Mouse (Mus musculus): ENCODE results near the gene Arhgdig. TPM values are rescaled to one million over a fixed set of nuclear protein-coding genes. Genes with fewer than 3 reads are reported as not detected.
"Not testable (repeated sequence)": the region's sequence is repeated elsewhere in the genome, so short reads cannot be mapped to it uniquely, and the experiment has no call there.

Gene Arhgdig
- polyA plus RNA-seq, 1 experiment from 2014 or later: 22.4 TPM

- H3K4me2 ChIP-seq (ENCODE audit: low read length): peak overlapping the region; percentile 98
- no peak for TF ChIP-seq CTCF (IDR thresholded peaks at IDR 0.05; ENCODE audit: low read depth)
- DNase-seq (ENCODE audit: low spot score) (no peak), ATAC-seq (replicated peaks; ENCODE audit: low FRiP score, low read depth) (peak; percentile 42; the same call in 1 of the 2 replicates)
- no peaks in the 10 kb centered on the region for H3K9me3 ChIP-seq (replicated peaks; ENCODE audit: low read length)
- under 1% methylated on average over 91 of the region's 92 CpGs for WGBS
- H3K27ac ChIP-seq: 0 out of 2 replicates have a peak overlapping the region, but pooled peaks have one; percentile 4
- H3K4me3 ChIP-seq (replicated peaks; ENCODE audit: low read depth, low read length): peak overlapping the region; percentile 45
- peak overlapping the region; percentile 65 for H3K9ac ChIP-seq (ENCODE audit: low read depth, low read length)
- 0 out of 2 replicates have a peak, but pooled peaks cover 4% of the 10 kb centered on the region for H3K36me3 ChIP-seq (ENCODE audit: insufficient read depth, low read length)
- H3K4me1 ChIP-seq (replicated peaks; ENCODE audit: insufficient read depth, low read length): peaks cover 4% of the 10 kb centered on the region; the same call in 1 of the 2 replicates
- peaks cover 12% of the 10 kb centered on the region; the same call in 1 of the 2 replicates for H3K27me3 ChIP-seq (ENCODE audit: insufficient read depth, low read length)
Observed at GRCm38 (mm10) chr17:26200831-26201705, 6.5 kb downstream of the Arhgdig start.

GRCm38 (mm10) chr17:26198892-26199291 lies 8.7 kb downstream of the Arhgdig start, which contains the start of gene Pdia2:
TSS of gene Pdia2 (minus strand) at chr17:26199087.
- peaks cover 21% of the 10 kb centered on the region for H3K36me3 ChIP-seq (ENCODE audit: insufficient read depth, low read length)
- H3K4me3 ChIP-seq (replicated peaks; ENCODE audit: low read depth, low read length): no peak within 1 kb of the TSS
- peaks cover 4% of the 10 kb centered on the region; the same call in 1 of the 2 replicates for H3K4me1 ChIP-seq (replicated peaks; ENCODE audit: insufficient read depth, low read length)
- H3K27ac ChIP-seq: no peak within 1 kb of the TSS
- TF ChIP-seq CTCF (IDR thresholded peaks at IDR 0.05; ENCODE audit: low read depth): no peak
- 81% methylated on average over 4 of the region's 4 CpGs for WGBS
- no peak for DNase-seq (ENCODE audit: low spot score)
- no peak within 1 kb of the TSS for H3K9ac ChIP-seq (ENCODE audit: low read depth, low read length)
- ATAC-seq (replicated peaks; ENCODE audit: low FRiP score, low read depth): no peak
- H3K27me3 ChIP-seq (ENCODE audit: insufficient read depth, low read length): peaks cover 12% of the 10 kb centered on the region; the same call in 1 of the 2 replicates
- no peaks in the 10 kb centered on the region for H3K9me3 ChIP-seq (replicated peaks; ENCODE audit: low read length)
- no peak within 1 kb of the TSS for H3K4me2 ChIP-seq (ENCODE audit: low read length)

- no peak for ATAC-seq (replicated peaks; ENCODE audit: low FRiP score, low read depth)
- TF ChIP-seq CTCF (IDR thresholded peaks at IDR 0.05; ENCODE audit: low read depth): no peak
- Histone ChIP-seq H3K27me3 (ENCODE audit: insufficient read depth, low read length) (no peaks in the 10 kb centered on the region), H3K36me3 (ENCODE audit: insufficient read depth, low read length) (peaks cover 75% of the 10 kb centered on the region), H3K4me3 (replicated peaks; ENCODE audit: low read depth, low read length) (no peak overlapping the region), H3K4me1 (replicated peaks; ENCODE audit: insufficient read depth, low read length) (no peaks in the 10 kb centered on the region), H3K9ac (ENCODE audit: low read depth, low read length) (no peak overlapping the region), H3K4me2 (ENCODE audit: low read length) (no peak overlapping the region), H3K9me3 (replicated peaks; ENCODE audit: low read length) (no peaks in the 10 kb centered on the region), H3K27ac (no peak overlapping the region)
- 95% methylated on average over 15 of the region's 15 CpGs for WGBS
- DNase-seq (ENCODE audit: low spot score): no peak
Observed at GRCm38 (mm10) chr17:26192481-26193190, 14.9 kb downstream of the Arhgdig start.

GRCm38 (mm10) chr17:26191486-26191885 lies 16.1 kb downstream of the Arhgdig start:
- H3K9me3 ChIP-seq (replicated peaks; ENCODE audit: low read length); H3K4me3 ChIP-seq (replicated peaks; ENCODE audit: low read depth, low read length); H3K4me1 ChIP-seq (replicated peaks; ENCODE audit: insufficient read depth, low read length); H3K27ac ChIP-seq; H3K9ac ChIP-seq (ENCODE audit: low read depth, low read length); ATAC-seq (replicated peaks; ENCODE audit: low FRiP score, low read depth); H3K4me2 ChIP-seq (ENCODE audit: low read length); DNase-seq (ENCODE audit: low spot score); H3K27me3 ChIP-seq (ENCODE audit: insufficient read depth, low read length): not testable (repeated sequence)
- WGBS: 90% methylated on average over 7 of the region's 7 CpGs
- TF ChIP-seq CTCF (IDR thresholded peaks at IDR 0.05; ENCODE audit: low read depth): peak; percentile 4; the same call in 1 of the 2 replicates
- peaks cover 74% of the 10 kb centered on the region for H3K36me3 ChIP-seq (ENCODE audit: insufficient read depth, low read length)

GRCm38 (mm10) chr17:26188091-26188805 lies 19.3 kb downstream of the Arhgdig start:
- no peak for TF ChIP-seq CTCF (IDR thresholded peaks at IDR 0.05; ENCODE audit: low read depth)
- Histone ChIP-seq H3K27me3 (ENCODE audit: insufficient read depth, low read length) (no peaks in the 10 kb centered on the region), H3K9me3 (replicated peaks; ENCODE audit: low read length) (no peaks in the 10 kb centered on the region), H3K27ac (no peak overlapping the region), H3K4me3 (replicated peaks; ENCODE audit: low read depth, low read length) (no peak overlapping the region), H3K36me3 (ENCODE audit: insufficient read depth, low read length) (peaks cover 59% of the 10 kb centered on the region), H3K4me2 (ENCODE audit: low read length) (no peak overlapping the region), H3K9ac (ENCODE audit: low read depth, low read length) (no peak overlapping the region), H3K4me1 (replicated peaks; ENCODE audit: insufficient read depth, low read length) (no peaks in the 10 kb centered on the region)
- WGBS: 92% methylated on average over 11 of the region's 11 CpGs
- ATAC-seq (replicated peaks; ENCODE audit: low FRiP score, low read depth): no peak
- DNase-seq (ENCODE audit: low spot score): no peak

GRCm38 (mm10) chr17:26187592-26187991 lies 20.0 kb downstream of the Arhgdig start:
- 96% methylated on average over 5 of the region's 5 CpGs for WGBS
- no peak overlapping the region for H3K4me2 ChIP-seq (ENCODE audit: low read length)
- ATAC-seq (replicated peaks; ENCODE audit: low FRiP score, low read depth) (no peak), DNase-seq (ENCODE audit: low spot score) (no peak)
- peaks cover 56% of the 10 kb centered on the region for H3K36me3 ChIP-seq (ENCODE audit: insufficient read depth, low read length)
- no peaks in the 10 kb centered on the region for H3K27me3 ChIP-seq (ENCODE audit: insufficient read depth, low read length)
- TF ChIP-seq CTCF (IDR thresholded peaks at IDR 0.05; ENCODE audit: low read depth): no peak
- no peak overlapping the region for H3K27ac ChIP-seq
- no peaks in the 10 kb centered on the region for H3K4me1 ChIP-seq (replicated peaks; ENCODE audit: insufficient read depth, low read length)
- H3K4me3 ChIP-seq (replicated peaks; ENCODE audit: low read depth, low read length): no peak overlapping the region
- H3K9ac ChIP-seq (ENCODE audit: low read depth, low read length): no peak overlapping the region
- no peaks in the 10 kb centered on the region for H3K9me3 ChIP-seq (replicated peaks; ENCODE audit: low read length)
